Mouse (Mus musculus): Measurements from ENCODE around the gene Nck1. TPM values are rescaled to one million over a fixed set of nuclear protein-coding genes. Genes with fewer than 3 reads are reported as not detected.

Gene Nck1
- 87.8 and 88.3 TPM in 2 replicates for polyA plus RNA-seq (2015; fragmentation: Nextera tagmentation; extraction: Ambion mirVana)

DNA sequence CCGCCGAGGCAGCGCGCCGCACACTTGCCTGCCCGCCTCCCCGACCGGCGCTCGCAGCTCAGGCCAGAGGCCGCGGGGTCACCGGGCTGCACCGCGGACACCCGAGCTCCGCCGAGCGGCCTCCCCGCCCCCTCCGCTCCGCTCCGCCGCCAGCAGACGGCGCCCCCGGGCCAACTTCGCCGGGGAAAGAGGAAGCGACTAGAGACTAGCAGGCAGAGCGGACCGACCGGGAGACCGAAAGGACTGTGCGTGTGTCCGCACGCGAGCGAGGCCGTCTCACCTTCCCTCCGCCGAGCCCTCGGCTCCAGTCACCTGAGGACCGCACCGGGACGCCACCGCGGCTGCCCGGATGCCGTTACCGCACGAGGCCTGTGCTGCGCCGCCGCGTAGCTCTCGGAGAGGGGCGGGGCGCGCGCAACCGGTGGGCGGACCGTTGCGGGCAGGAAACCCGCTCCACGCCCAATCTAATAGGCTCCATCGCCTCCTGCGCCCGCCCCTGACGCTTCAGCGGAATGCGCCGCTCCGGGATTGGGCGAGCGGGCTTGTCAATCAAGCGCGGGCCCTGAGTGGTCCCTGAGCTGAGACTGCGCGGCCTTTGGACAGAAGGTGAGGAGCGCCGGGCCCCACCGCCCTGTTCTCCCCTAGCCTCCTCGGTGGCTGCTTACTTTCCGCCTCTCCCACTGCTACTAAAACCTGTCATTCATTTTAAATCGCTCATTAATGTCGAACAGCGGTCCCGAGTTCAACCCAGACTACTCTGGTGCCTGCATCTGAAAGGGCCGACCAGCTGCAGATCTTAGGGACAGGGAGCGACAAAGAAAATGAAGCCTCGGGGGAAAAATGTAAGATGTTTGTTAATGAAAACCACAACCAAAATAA is at the start of gene Nck1:
Nck1 (minus strand) TSS at position 420 of the 879 bp plus-strand sequence.
- Histone ChIP-seq H3K4me2 (ENCODE audit: low read depth, low read length) (peak within 1 kb of the TSS; percentile 88), H3K9me3 (ENCODE audit: control insufficient read depth, low read length) (peaks cover 9% of the 10 kb centered on the region), H3K36me3 (ENCODE audit: control insufficient read depth, insufficient read depth, low read length) (peaks cover 7% of the 10 kb centered on the region), H3K9ac (ENCODE audit: low read length) (peak within 1 kb of the TSS; percentile 96), H3K27me3 (ENCODE audit: control insufficient read depth, insufficient read depth, low read depth, low read length) (no peaks in the 10 kb centered on the region), H3K27ac (ENCODE audit: low read length) (peak within 1 kb of the TSS; percentile 86), H3K4me3 (ENCODE audit: low read length) (peak within 1 kb of the TSS; percentile 92), H3K4me1 (replicated peaks; ENCODE audit: control insufficient read depth, insufficient read depth, low read length) (peaks cover 11% of the 10 kb centered on the region)
- WGBS = under 1% methylated on average over 76 of the region's 93 CpGs
- peak; percentile 99 for ATAC-seq (ENCODE audit: low read depth)

DNA sequence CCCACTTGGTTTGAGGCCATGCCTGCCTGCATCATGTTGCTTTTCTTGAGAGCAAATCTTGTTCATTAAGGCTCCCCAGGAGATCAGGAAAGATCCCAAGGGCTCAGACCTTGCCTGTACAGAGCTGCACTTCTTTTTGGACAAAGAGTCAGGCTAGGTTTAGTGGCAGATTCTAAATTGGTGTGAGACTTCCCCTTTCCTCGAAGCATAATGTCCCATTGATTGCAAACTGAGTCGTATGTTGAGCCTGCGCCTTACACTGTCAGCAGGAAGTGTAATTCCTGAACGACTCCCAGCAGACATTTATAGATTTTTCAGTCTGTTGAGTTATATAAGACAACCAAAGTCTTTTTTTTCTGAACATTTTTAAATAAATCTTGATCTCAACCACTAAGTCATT is 44.5 kb upstream of the Nck1 start:
- H3K4me1 ChIP-seq (replicated peaks; ENCODE audit: control insufficient read depth, insufficient read depth, low read length) = no peaks in the 10 kb centered on the region
- ATAC-seq (ENCODE audit: low read depth) = no peak
- H3K36me3 ChIP-seq (ENCODE audit: control insufficient read depth, insufficient read depth, low read length) = no peaks in the 10 kb centered on the region
- no peaks in the 10 kb centered on the region for H3K27me3 ChIP-seq (ENCODE audit: control insufficient read depth, insufficient read depth, low read depth, low read length)
- no peaks in the 10 kb centered on the region for H3K9me3 ChIP-seq (ENCODE audit: control insufficient read depth, low read length)
- 51% methylated on average over 4 of the region's 4 CpGs for WGBS
- H3K27ac ChIP-seq (ENCODE audit: low read length) = no peak overlapping the region
- no peak overlapping the region for H3K4me2 ChIP-seq (ENCODE audit: low read depth, low read length)
- H3K4me3 ChIP-seq (ENCODE audit: low read length) = no peak overlapping the region
- no peak overlapping the region for H3K9ac ChIP-seq (ENCODE audit: low read length)

DNA sequence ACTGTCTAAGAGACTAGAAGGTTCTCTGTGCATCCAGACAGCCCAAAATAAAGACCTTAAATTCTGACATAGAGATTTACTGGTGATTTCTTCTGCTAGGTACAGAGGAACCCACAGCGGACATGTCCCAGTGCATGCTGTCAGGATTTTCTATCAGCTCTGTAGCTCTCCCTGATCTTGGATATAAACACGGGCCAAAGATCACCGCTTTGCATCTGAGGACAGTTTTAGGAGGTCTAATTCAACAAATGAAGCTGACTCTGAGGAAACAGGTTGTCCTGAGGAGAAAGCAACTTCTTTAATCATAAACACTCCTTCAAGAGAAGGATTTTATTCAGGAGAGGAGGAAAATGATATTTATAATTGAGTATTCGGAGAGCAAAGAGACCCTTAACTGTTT is 38.1 kb upstream of the Nck1 start:
- ATAC-seq (ENCODE audit: low read depth) = no peak
- H3K27me3 ChIP-seq (ENCODE audit: control insufficient read depth, insufficient read depth, low read depth, low read length) = no peaks in the 10 kb centered on the region

DNA sequence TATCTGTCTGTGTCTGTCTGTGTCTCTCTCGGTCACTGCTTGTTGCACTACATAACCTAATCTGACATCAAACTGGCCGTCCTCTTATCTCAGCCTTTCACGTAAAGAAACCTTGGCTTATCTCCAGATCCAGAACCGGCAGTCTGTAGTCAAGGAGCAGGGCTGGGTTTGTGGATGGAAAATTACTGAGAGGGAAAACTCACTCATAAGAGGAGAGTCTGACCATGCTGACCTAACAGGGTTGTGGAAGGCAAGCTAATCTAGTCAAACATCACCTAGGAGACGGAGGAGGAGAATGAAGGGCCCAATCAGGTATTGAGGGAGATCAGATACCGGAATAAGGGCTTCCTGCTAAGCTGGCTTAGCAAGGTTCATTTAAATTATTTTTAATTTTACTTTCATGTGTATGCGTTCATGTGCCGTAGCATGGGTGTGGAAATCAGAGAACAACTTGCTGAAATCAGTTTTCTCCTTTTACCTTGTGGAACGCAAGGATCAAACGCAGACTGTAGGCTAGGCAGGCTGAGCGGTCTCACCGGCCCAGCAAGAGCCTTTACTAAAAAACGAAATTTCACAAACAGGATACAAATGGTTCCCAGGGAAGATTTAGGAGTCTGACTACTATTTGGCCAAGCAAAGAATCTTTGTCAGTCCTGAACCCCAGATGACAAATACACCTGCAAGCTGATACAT is 37.1 kb upstream of the Nck1 start:
- Histone ChIP-seq H3K4me3 (ENCODE audit: low read length) (no peak overlapping the region; the same call in 1 of the 2 replicates), H3K4me2 (ENCODE audit: low read depth, low read length) (peak overlapping the region; percentile 28), H3K27ac (ENCODE audit: low read length) (peak overlapping the region; percentile 77), H3K9me3 (ENCODE audit: control insufficient read depth, low read length) (no peaks in the 10 kb centered on the region), H3K4me1 (replicated peaks; ENCODE audit: control insufficient read depth, insufficient read depth, low read length) (peaks cover 12% of the 10 kb centered on the region), H3K27me3 (ENCODE audit: control insufficient read depth, insufficient read depth, low read depth, low read length) (no peaks in the 10 kb centered on the region), H3K36me3 (ENCODE audit: control insufficient read depth, insufficient read depth, low read length) (no peaks in the 10 kb centered on the region), H3K9ac (ENCODE audit: low read length) (no peak overlapping the region)
- WGBS = 33% methylated on average over 13 of the region's 13 CpGs
- peak; percentile 91 for ATAC-seq (ENCODE audit: low read depth)

More for the DNA sequence above, 38.1 kb upstream of the Nck1 start:
- Histone ChIP-seq H3K4me2 (ENCODE audit: low read depth, low read length) (no peak overlapping the region), H3K9ac (ENCODE audit: low read length) (peak overlapping the region; percentile 50; the same call in 1 of the 2 replicates), H3K4me1 (replicated peaks; ENCODE audit: control insufficient read depth, insufficient read depth, low read length) (peaks cover 12% of the 10 kb centered on the region), H3K27ac (ENCODE audit: low read length) (peak overlapping the region; percentile 71), H3K4me3 (ENCODE audit: low read length) (no peak overlapping the region), H3K9me3 (ENCODE audit: control insufficient read depth, low read length) (no peaks in the 10 kb centered on the region), H3K36me3 (ENCODE audit: control insufficient read depth, insufficient read depth, low read length) (no peaks in the 10 kb centered on the region)
- 50% methylated on average over 4 of the region's 4 CpGs for WGBS

DNA sequence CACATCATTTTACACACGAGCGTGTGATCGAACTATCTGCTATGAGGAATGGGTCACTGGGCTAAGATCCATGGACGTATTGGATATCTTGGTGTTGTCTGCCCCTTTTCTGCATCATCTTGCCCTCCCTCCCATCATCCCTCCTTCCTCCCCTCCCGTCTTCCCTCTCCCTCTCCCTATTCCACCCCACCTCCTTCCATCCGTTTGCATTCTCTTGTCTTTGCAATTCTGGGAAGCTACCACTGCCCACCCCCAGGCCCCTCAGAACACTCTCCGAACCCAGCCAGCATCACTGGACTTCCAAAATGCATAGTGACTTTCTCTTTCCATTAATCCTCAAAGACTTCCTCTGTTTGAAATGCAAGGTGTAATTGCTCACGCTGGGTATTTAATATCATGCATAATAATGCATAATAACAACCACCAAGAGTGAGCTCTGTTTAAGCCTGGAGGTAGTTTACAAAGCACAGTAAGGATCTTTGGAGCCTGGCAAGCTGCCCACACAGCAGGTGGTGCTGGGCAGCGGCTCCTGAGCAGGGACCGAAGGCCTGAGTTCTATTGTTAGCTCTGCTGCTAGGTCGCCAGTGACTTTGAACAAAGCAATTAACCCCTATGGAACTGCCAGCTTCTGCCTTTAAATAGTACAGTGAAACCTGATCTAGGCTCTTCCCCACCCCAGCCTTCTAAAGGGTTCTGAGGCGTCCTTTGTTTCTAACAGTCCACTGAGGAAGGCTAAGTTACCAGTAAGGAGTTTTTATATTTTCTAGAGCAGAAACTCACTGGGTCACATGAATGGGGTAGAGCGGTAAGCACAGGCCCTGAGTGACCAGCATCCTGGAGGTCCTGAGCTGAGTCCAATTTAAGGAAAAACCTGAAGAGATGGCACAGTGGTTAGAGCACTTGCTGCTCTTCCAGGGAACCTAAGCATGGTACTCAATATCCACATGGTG is 35.9 kb upstream of the Nck1 start:
- H3K27ac ChIP-seq (ENCODE audit: low read length) = peak overlapping the region; percentile 56
- peak; percentile 39; the same call in 1 of the 2 replicates for ATAC-seq (ENCODE audit: low read depth)
- H3K9ac ChIP-seq (ENCODE audit: low read length) = no peak overlapping the region
- no peak overlapping the region for H3K4me3 ChIP-seq (ENCODE audit: low read length)
- WGBS = 49% methylated on average over 13 of the region's 13 CpGs
- peaks cover 12% of the 10 kb centered on the region for H3K4me1 ChIP-seq (replicated peaks; ENCODE audit: control insufficient read depth, insufficient read depth, low read length)
- no peaks in the 10 kb centered on the region for H3K36me3 ChIP-seq (ENCODE audit: control insufficient read depth, insufficient read depth, low read length)
- no peak overlapping the region for H3K4me2 ChIP-seq (ENCODE audit: low read depth, low read length)
- H3K27me3 ChIP-seq (ENCODE audit: control insufficient read depth, insufficient read depth, low read depth, low read length) = no peaks in the 10 kb centered on the region
- H3K9me3 ChIP-seq (ENCODE audit: control insufficient read depth, low read length) = no peaks in the 10 kb centered on the region

DNA sequence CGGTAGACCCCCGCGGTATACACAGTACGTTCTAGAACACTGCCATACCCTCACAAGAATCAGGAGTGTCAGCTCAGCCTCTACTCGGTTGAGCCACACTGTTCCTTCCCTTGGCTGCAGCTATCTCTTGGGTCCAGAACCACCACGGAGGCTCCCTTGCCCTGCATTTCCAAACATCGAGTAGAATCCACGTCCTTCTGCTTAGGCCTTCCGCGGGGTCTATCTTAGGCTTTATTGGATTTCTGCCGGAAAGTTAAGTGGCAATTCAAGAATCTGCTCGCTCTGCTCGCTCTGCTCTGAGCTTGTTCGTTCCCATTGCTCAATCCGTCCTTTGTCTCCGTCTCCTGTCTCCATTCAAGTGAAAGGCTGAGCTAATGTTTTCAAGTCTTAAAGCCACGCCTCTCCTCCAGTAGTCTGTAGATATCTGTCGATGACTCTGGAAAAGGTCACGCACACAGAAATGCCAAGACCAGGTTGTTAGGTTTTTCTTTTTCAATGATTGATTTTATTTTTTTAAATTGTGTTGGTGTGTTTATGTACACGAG is 34.3 kb upstream of the Nck1 start:
- WGBS = 57% methylated on average over 20 of the region's 20 CpGs

DNA sequence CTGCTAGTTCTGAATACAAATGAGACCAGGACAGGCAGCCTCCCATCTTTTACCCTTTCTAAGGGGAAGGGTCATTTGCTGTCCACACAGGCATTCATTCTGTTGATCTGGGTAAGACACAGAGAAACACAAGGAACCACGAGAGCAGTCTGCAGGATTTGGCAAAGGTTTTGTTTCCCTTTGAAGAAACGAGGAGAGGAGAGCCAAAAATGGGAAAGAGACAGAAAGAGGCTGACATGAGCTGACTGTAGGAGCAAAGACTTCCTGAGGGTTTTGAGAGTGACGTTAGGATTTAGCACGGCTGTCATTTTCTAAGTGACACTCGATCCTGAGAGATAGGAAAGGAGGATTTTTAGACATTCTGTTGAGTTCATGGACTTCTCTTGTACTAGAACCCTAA is 28.0 kb upstream of the Nck1 start:
- no peak overlapping the region for H3K4me2 ChIP-seq (ENCODE audit: low read depth, low read length)
- H3K9me3 ChIP-seq (ENCODE audit: control insufficient read depth, low read length) = no peaks in the 10 kb centered on the region
- H3K4me1 ChIP-seq (replicated peaks; ENCODE audit: control insufficient read depth, insufficient read depth, low read length) = peaks cover 7% of the 10 kb centered on the region
- ATAC-seq (ENCODE audit: low read depth) = peak; percentile 24; the same call in 1 of the 2 replicates
- H3K27ac ChIP-seq (ENCODE audit: low read length) = peak overlapping the region; percentile 24; the same call in 1 of the 2 replicates
- H3K27me3 ChIP-seq (ENCODE audit: control insufficient read depth, insufficient read depth, low read depth, low read length) = no peaks in the 10 kb centered on the region
- no peaks in the 10 kb centered on the region for H3K36me3 ChIP-seq (ENCODE audit: control insufficient read depth, insufficient read depth, low read length)
- no peak overlapping the region for H3K9ac ChIP-seq (ENCODE audit: low read length)
- no peak overlapping the region for H3K4me3 ChIP-seq (ENCODE audit: low read length)
- 31% methylated on average over 5 of the region's 5 CpGs for WGBS

More for the DNA sequence above, 34.3 kb upstream of the Nck1 start:
- Histone ChIP-seq H3K4me2 (ENCODE audit: low read depth, low read length) (peak overlapping the region; percentile 27), H3K9me3 (ENCODE audit: control insufficient read depth, low read length) (no peaks in the 10 kb centered on the region), H3K27me3 (ENCODE audit: control insufficient read depth, insufficient read depth, low read depth, low read length) (no peaks in the 10 kb centered on the region), H3K4me1 (replicated peaks; ENCODE audit: control insufficient read depth, insufficient read depth, low read length) (peaks cover 12% of the 10 kb centered on the region), H3K27ac (ENCODE audit: low read length) (peak overlapping the region; percentile 77), H3K36me3 (ENCODE audit: control insufficient read depth, insufficient read depth, low read length) (no peaks in the 10 kb centered on the region), H3K4me3 (ENCODE audit: low read length) (0 out of 2 replicates have a peak overlapping the region, but pooled peaks have one; percentile 3), H3K9ac (ENCODE audit: low read length) (no peak overlapping the region)
- peak; percentile 20; the same call in 1 of the 2 replicates for ATAC-seq (ENCODE audit: low read depth)

DNA sequence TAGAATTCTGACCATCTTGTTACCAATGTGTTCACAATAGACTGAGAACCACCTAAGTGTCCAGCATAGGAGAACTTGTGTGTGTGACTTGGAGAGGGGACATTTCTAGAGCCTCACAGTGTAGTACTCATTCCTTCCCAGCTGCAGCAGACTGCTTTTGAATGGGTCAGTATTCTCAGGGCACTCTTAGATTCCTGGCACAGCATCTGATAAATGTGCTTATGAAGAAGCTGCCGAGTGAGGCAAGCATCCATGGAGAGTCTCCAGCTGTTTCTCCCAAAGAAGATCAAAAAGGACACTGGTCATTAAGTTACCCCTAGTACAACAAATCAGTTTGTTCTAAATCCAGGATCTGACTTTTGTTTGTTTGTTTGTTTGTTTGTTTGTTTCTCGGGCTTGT is 27.4 kb upstream of the Nck1 start:
- peaks cover 7% of the 10 kb centered on the region for H3K4me1 ChIP-seq (replicated peaks; ENCODE audit: control insufficient read depth, insufficient read depth, low read length)
- H3K4me2 ChIP-seq (ENCODE audit: low read depth, low read length) = no peak overlapping the region
- no peaks in the 10 kb centered on the region for H3K36me3 ChIP-seq (ENCODE audit: control insufficient read depth, insufficient read depth, low read length)
- WGBS = 36% methylated on average over 2 of the region's 2 CpGs
- no peaks in the 10 kb centered on the region for H3K27me3 ChIP-seq (ENCODE audit: control insufficient read depth, insufficient read depth, low read depth, low read length)
- H3K9me3 ChIP-seq (ENCODE audit: control insufficient read depth, low read length) = no peaks in the 10 kb centered on the region
- peak; percentile 67 for ATAC-seq (ENCODE audit: low read depth)
- no peak overlapping the region for H3K9ac ChIP-seq (ENCODE audit: low read length)
- H3K27ac ChIP-seq (ENCODE audit: low read length) = no peak overlapping the region; the same call in 1 of the 2 replicates
- H3K4me3 ChIP-seq (ENCODE audit: low read length) = no peak overlapping the region
